Mouse (Mus musculus) embryonic facial prominence, embryonic 13.5 days (tissue): ENCODE results near the gene Tha1. TPM values are rescaled to one million over a fixed set of nuclear protein-coding genes. Genes with fewer than 3 reads are reported as not detected.

Experiments used
- ATAC-seq: fragments of 200-750 bp; cut with Nextera tagmentation; 2 replicates; pipeline ENCODE4 v1.8.0; 2017; ENCODE audit warnings: low read depth; ENCODE audit not compliant: insufficient number of reproducible peaks, insufficient read depth, low FRiP score, low TSS enrichment
- H3K27ac ChIP-seq: fragments of 300-500 bp; sonication (generic); 2 replicates; pipeline ENCODE4 v1.5.1; 2015; ENCODE audit warnings: moderate library complexity, mild to moderate bottlenecking, inconsistent platforms
- H3K27me3 ChIP-seq: fragments of 300-500 bp; sonication (generic); 2 replicates; pipeline ENCODE4 v1.6.1; 2015; ENCODE audit warnings: mild to moderate bottlenecking, inconsistent platforms
- H3K36me3 ChIP-seq: fragments of 300-500 bp; sonication (generic); 2 replicates; pipeline ENCODE4 v1.6.1; 2015; ENCODE audit warnings: mild to moderate bottlenecking, inconsistent platforms
- H3K4me1 ChIP-seq: fragments of 300-500 bp; sonication (generic); 2 replicates; pipeline ENCODE4 v1.6.1; 2015; ENCODE audit warnings: inconsistent platforms
- H3K4me2 ChIP-seq: fragments of 300-500 bp; sonication (generic); 2 replicates; pipeline ENCODE4 v1.6.1; 2015; ENCODE audit warnings: moderate library complexity, mild to moderate bottlenecking, inconsistent platforms
- H3K4me3 ChIP-seq: fragments of 300-500 bp; sonication (generic); 2 replicates; pipeline ENCODE4 v1.5.1; 2015; ENCODE audit warnings: mild to moderate bottlenecking, inconsistent platforms
- H3K9ac ChIP-seq: fragments of 300-500 bp; sonication (generic); 2 replicates; pipeline ENCODE4 v1.6.1; 2015; ENCODE audit warnings: mild to moderate bottlenecking, inconsistent platforms
- H3K9me3 ChIP-seq: fragments of 300-500 bp; sonication (generic); 2 replicates; pipeline ENCODE4 v1.6.1; 2016; ENCODE audit warnings: inconsistent platforms
- WGBS: fragments of 180-500 bp; shearing (Covaris S2); methylation state at CpG from one replicate; pipeline ENCODE4 v1.1.7; 2015; ENCODE audit warnings: mixed read lengths; 5-methylcytosine and 5-hydroxymethylcytosine counted together
- polyA plus RNA-seq: library from polyadenylated mRNA; unstranded; fragments of >200 nt; fragmentation: Nextera tagmentation; extraction: Ambion mirVana; gene quantifications from 2 replicates; pipeline ENCODE4 v1.2.1, GENCODE M21; 2015

The Tha1 gene
- 2.7 and 2.9 TPM in 2 replicates for polyA plus RNA-seq

DNA sequence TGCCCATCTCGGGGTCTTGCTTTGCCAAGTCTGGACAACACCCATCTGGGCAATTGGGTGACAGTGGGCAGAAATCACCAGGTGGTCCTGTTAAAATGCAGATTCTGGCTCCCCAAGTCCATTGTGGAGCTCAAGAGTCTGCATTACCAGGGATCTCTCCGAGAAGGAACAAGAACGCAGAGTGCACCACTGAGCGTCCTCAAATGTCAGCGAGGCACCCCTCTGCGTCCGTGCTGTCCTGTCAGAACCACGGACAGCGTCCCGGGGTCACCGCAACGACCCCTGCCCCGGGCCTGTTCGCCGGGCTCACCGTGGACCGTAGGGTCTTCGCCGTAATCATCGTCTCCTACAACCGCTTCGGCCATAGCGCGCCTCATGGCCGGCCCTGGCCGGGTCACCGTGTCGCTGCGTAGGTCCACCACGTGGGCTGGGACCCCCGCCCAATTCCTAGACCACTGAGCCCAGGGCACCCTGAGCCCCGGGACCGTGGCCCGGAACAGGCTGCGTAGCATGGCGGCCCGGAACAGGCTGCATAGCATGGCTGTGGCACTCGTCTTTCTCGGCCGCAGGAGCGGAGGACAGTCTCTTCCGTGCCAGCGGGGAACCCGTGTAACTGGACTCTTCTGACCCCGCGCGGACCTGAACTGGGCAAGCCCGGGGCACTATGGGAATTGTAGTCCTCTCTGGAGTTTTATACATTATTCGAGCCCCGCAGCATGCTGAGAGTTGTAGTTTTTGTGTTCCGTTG is at the start of gene Tha1:
Gene Tha1, minus strand, starts transcription at position 621 of the 748 bp plus-strand sequence.
- Histone ChIP-seq H3K27ac (peak within 1 kb of the TSS; percentile 1; the same call in 1 of the 2 replicates), H3K36me3 (no peaks in the 10 kb centered on the region)

DNA sequence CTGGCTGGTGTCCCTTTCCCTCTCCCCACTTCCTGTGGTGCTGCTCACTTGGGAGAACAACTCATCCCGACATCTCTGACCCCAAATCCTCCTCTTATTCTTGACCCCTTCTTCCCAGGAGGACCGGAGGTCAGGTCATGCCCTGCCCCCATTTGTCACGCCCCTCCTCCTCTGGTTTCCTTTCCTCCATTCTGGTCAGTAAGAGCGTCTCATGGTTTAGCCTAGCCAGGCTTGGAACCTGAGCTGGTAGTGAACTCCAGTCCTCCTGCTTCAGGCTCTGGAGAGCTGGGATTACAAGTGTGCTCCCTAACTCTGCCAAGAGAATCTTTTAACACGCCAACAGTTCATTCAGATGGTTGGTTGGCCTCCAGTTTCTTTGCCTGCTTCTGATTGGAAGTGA is 45.9 kb upstream of the Tha1 start:
- H3K9me3 ChIP-seq: peaks cover 4% of the 10 kb centered on the region
- no peak overlapping the region for H3K27ac ChIP-seq
- no peaks in the 10 kb centered on the region for H3K27me3 ChIP-seq
- no peak overlapping the region for H3K9ac ChIP-seq
- no peaks in the 10 kb centered on the region for H3K36me3 ChIP-seq
- H3K4me1 ChIP-seq: peaks cover 8% of the 10 kb centered on the region; the same call in 1 of the 2 replicates
- H3K4me2 ChIP-seq: no peak overlapping the region
- no peak overlapping the region for H3K4me3 ChIP-seq
- 9% methylated on average over 5 of the region's 5 CpGs for WGBS
- ATAC-seq: no peak

More for the DNA sequence above, at the start of gene Tha1:
- Histone ChIP-seq H3K4me1 (peaks cover 20% of the 10 kb centered on the region), H3K4me2 (peak within 1 kb of the TSS; percentile 92), H3K4me3 (peak within 1 kb of the TSS; percentile 61), H3K27me3 (no peaks in the 10 kb centered on the region; the same call in 1 of the 2 replicates), H3K9me3 (no peaks in the 10 kb centered on the region), H3K9ac (peak within 1 kb of the TSS; percentile 75)
- 1% methylated on average over 51 of the region's 51 CpGs for WGBS
- peak; percentile 41; the same call in 1 of the 2 replicates for ATAC-seq

DNA sequence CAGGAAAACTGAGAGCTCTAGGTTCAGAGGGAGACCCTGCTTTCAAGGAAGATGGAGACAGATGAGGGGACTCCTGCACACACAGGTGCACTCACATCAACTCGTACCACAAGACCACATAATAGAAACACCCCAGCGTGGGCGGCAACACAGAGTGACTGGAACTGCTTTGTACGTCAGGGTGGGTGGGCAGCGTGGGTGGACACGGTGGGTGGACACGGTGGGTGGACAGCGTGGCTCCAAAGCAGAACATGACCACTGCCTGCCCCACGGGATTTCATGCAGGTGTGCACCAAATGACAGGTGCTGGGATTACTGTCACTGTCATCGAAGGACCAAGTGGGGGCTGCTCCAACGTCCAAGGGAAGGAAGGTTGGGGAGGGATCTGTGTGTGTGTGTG is 45.3 kb upstream of the Tha1 start:
- WGBS: 74% methylated on average over 11 of the region's 11 CpGs
- H3K4me3 ChIP-seq: no peak overlapping the region

DNA sequence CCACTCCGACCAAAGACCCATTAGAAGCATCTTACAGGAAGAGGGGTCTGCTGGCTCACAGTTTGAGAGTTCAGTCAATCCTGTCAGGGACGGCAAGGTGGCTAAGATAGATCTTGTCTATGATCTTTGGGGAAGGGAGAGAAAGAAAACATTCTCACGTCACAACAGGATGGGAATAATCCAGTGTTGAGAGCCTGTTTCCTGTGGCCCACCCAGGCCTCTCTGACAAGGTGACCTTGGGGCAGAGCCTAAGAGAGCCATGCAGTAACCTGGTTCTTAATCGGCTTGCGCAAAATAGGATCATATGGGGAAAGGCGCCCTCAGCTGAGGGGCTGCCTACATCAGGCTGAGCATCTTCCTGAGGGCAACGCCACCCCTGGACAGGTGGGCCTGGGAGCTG is 42.6 kb upstream of the Tha1 start:
- peaks cover 16% of the 10 kb centered on the region for H3K4me1 ChIP-seq
- H3K36me3 ChIP-seq: no peaks in the 10 kb centered on the region
- H3K4me3 ChIP-seq: no peak overlapping the region
- no peaks in the 10 kb centered on the region for H3K27me3 ChIP-seq
- H3K9me3 ChIP-seq: peaks cover 4% of the 10 kb centered on the region
- no peak overlapping the region for H3K9ac ChIP-seq
- ATAC-seq: no peak
- no peak overlapping the region for H3K27ac ChIP-seq
- 93% methylated on average over 7 of the region's 7 CpGs for WGBS
- no peak overlapping the region for H3K4me2 ChIP-seq

More for the DNA sequence above, 45.3 kb upstream of the Tha1 start:
- Histone ChIP-seq H3K27me3 (no peaks in the 10 kb centered on the region), H3K27ac (no peak overlapping the region), H3K36me3 (no peaks in the 10 kb centered on the region), H3K4me1 (peaks cover 8% of the 10 kb centered on the region; the same call in 1 of the 2 replicates), H3K9ac (no peak overlapping the region), H3K9me3 (peaks cover 4% of the 10 kb centered on the region), H3K4me2 (no peak overlapping the region)
- no peak for ATAC-seq

DNA sequence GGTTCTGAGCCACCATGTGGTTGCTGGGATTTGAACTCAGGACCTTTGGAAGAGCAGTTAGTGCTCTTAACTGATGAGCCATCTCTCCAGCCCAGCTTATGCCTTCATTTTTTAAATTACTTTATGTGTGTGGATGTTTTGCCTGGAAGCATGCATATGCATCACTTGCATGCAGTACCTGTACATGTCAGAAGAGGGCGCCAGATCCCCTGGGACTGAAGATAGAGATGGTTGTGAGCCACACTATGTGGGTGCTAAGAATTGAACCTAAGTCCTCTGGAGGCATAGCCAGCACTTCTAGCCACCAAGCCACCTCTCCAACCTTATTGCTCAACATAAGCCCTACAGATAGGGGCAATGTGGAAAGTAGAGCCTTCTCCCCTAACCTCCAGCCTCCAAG is 42.1 kb upstream of the Tha1 start:
- no peaks in the 10 kb centered on the region for H3K36me3 ChIP-seq
- H3K27me3 ChIP-seq: no peaks in the 10 kb centered on the region
- no peak overlapping the region for H3K27ac ChIP-seq
- no peak for ATAC-seq
- H3K9ac ChIP-seq: no peak overlapping the region
- peaks cover 4% of the 10 kb centered on the region for H3K9me3 ChIP-seq
- peaks cover 16% of the 10 kb centered on the region for H3K4me1 ChIP-seq
- H3K4me2 ChIP-seq: no peak overlapping the region
- 53% methylated on average over 1 of the region's 1 CpGs for WGBS
- H3K4me3 ChIP-seq: no peak overlapping the region

DNA sequence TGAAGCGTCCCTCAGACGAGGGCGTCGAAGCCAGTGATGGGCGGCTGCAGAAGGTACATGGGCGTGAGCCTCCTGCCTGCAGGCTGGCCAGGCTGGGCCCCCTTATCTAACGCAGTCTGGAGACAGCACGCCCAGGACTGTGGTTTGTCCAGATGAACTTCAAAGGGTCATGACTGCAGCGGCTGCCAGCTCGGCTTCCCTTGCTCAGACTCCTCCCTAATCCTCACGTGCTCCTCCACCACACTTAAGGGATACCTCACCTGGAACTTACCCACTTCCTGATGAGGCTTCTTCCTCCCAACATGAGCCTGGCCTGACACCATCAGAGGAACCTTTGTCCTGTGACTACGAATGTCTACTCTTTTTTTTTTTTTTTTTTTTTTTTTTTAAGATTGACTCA is 41.2 kb upstream of the Tha1 start:
- Histone ChIP-seq H3K4me3 (no peak overlapping the region), H3K36me3 (no peaks in the 10 kb centered on the region), H3K27ac (no peak overlapping the region), H3K4me2 (no peak overlapping the region), H3K9me3 (peaks cover 4% of the 10 kb centered on the region), H3K27me3 (no peaks in the 10 kb centered on the region), H3K9ac (no peak overlapping the region), H3K4me1 (peaks cover 15% of the 10 kb centered on the region)
- no peak for ATAC-seq
- 60% methylated on average over 12 of the region's 12 CpGs for WGBS

DNA sequence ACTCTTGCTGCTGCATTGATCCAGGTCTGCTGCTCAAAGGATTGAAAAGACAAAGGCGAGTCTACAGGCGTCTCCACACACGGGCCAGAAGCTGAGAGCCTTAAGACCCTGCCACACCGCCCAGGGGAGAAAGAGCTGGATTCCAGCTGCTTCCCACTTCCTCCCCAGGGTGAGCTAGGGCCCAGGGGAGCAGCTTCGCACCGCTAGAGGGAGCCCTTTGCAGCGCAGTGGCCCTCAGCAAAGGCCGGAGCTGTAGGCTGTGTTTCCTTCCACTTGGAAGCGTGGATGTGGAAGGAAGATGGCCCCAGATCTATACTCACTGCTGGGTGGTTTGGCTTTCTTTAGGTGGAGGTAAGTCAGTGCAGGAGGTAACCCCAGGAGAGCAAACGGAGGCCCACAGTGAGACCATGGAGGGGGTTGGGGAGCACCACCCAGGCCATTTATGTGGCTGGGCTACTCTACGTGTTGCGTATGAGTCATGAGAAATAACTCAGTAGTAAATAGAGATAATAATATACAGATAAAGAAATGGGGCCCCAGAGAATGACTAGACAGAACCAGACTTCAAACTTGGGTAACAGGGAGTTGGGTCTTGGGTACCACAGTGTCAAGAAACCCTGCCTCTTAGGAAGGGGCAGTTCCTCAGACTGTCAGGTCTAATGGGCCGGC is 39.5 kb upstream of the Tha1 start:
- 33% methylated on average over 13 of the region's 13 CpGs for WGBS
- H3K36me3 ChIP-seq: no peaks in the 10 kb centered on the region
- H3K27ac ChIP-seq: no peak overlapping the region
- H3K4me2 ChIP-seq: peak overlapping the region; percentile 40; the same call in 1 of the 2 replicates
- H3K4me3 ChIP-seq: no peak overlapping the region
- H3K9ac ChIP-seq: peak overlapping the region; percentile 27; the same call in 1 of the 2 replicates
- peak; percentile 33; the same call in 1 of the 2 replicates for ATAC-seq
- H3K4me1 ChIP-seq: peaks cover 8% of the 10 kb centered on the region
- no peaks in the 10 kb centered on the region for H3K27me3 ChIP-seq
- peaks cover 4% of the 10 kb centered on the region for H3K9me3 ChIP-seq

DNA sequence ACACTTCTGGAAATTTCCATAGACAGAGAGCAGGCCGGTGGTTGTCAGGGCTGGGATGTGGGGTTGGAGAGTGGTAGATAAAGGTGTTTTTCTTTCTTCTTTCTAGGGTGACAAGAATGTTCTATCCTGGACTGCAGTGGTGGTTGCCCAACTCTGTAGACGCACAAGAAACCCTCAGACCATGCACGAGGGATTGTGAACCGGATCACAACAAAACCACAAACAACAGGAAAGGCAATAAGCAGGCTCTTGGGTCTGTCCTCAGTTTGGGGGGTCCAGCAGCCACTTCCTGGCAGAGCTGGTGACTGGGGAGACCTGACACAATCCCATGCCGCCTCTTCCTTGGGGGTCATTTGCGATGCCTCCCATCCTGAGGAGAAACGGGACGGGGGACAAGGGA is 36.1 kb upstream of the Tha1 start:
- H3K27ac ChIP-seq: no peak overlapping the region
- H3K4me1 ChIP-seq: peaks cover 8% of the 10 kb centered on the region
- H3K4me3 ChIP-seq: no peak overlapping the region
- ATAC-seq: no peak
- H3K9me3 ChIP-seq: no peaks in the 10 kb centered on the region
- no peak overlapping the region for H3K9ac ChIP-seq
- 85% methylated on average over 8 of the region's 8 CpGs for WGBS
- H3K36me3 ChIP-seq: no peaks in the 10 kb centered on the region
- H3K4me2 ChIP-seq: no peak overlapping the region
- no peaks in the 10 kb centered on the region for H3K27me3 ChIP-seq

DNA sequence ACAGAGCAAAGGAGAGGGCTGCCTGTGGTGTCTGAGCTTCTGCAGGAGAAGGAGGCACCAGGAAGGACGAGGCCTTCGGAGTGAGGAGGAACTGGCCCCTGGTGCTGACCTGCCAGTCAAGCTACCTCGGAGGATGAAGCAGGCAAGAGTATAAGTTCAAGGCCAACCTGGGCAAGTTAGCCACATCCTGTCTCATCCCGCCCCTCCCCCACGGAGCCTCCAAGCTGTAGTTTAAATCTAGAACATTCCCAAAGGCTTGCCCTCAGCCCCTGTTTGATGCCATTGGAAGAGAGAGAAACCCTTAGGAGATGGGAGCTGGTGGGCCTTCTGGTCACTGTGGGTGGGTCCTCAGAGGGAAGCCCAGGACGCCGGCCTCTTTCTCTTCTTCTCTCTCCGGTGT is 31.2 kb upstream of the Tha1 start:
- Histone ChIP-seq H3K9me3 (no peaks in the 10 kb centered on the region), H3K4me1 (no peaks in the 10 kb centered on the region), H3K27me3 (no peaks in the 10 kb centered on the region), H3K9ac (no peak overlapping the region), H3K36me3 (no peaks in the 10 kb centered on the region), H3K27ac (no peak overlapping the region), H3K4me2 (no peak overlapping the region), H3K4me3 (no peak overlapping the region)
- ATAC-seq: no peak
- WGBS: 85% methylated on average over 8 of the region's 8 CpGs

DNA sequence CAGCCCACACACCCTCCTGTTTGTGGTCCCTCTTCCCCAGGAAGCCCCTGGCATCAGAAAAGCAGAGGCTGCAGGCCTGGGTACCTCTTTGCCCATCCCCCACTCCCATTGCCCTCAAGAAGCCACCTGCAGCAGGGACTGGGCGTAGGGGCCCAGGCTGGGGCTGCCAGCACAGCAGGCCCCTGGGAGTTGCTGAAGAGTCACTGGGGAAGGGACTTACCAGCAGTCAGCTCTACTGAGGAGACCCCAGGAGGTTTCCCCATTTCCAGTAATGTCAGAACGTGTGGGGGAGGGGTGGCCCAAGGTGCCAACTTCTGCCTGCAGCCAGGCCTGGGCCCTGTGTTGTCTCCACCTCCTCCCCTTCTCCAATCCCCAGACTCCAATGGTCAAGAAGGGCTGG is 29.0 kb upstream of the Tha1 start:
- no peaks in the 10 kb centered on the region for H3K36me3 ChIP-seq
- H3K9me3 ChIP-seq: no peaks in the 10 kb centered on the region
- no peak overlapping the region for H3K9ac ChIP-seq
- no peak overlapping the region for H3K4me3 ChIP-seq
- 0 out of 2 replicates have a peak, but pooled peaks have one; percentile 37 for ATAC-seq
- no peak overlapping the region for H3K27ac ChIP-seq
- WGBS: 65% methylated on average over 2 of the region's 2 CpGs
- H3K27me3 ChIP-seq: no peaks in the 10 kb centered on the region
- H3K4me2 ChIP-seq: no peak overlapping the region
- H3K4me1 ChIP-seq: no peaks in the 10 kb centered on the region

DNA sequence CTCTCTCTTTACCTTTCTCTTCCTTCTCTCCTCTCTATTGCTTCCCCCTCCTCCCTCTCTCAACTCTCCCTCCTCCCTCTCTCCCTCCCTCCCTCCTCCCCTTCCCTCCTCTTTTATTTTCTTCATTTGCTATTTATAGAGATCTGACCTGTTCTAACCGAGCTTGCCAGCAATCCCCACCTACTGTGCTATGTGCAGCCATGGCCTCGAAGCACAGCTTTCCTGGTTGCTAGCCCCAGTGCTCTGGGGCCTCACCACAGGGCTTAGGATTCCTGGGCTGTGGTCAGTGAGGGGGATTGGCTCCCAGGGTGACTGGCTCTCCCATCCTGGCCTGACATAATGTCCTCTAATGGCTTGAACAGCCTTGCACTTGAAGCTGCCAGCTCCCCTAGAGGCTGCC is 23.3 kb upstream of the Tha1 start:
- Histone ChIP-seq H3K4me3 (no peak overlapping the region), H3K27me3 (peaks cover 9% of the 10 kb centered on the region; the same call in 1 of the 2 replicates), H3K4me1 (peaks cover 4% of the 10 kb centered on the region; the same call in 1 of the 2 replicates), H3K9ac (no peak overlapping the region), H3K4me2 (no peak overlapping the region), H3K9me3 (no peaks in the 10 kb centered on the region), H3K27ac (no peak overlapping the region), H3K36me3 (no peaks in the 10 kb centered on the region)
- no peak for ATAC-seq
- 47% methylated on average over 2 of the region's 2 CpGs for WGBS

DNA sequence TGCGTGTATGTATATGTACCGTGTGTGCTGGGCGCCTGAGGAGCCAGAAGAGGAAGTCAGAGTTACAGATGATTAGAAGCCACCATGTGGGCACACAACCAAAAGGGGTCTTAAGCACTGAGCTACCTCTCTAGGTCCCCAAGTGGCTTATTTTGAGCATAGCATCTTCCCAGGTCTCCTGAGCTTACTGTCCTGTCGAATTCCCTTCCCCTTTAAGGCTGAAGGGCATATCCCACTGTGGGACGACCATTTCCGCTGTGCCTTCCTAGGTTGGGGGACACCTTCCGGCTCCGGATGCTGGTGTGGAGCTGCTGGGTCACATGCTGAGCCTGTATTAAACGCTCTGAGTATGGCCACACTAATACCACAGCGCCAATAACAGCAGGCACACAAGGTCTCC is 21.4 kb upstream of the Tha1 start:
- Histone ChIP-seq H3K4me1 (peaks cover 19% of the 10 kb centered on the region), H3K27me3 (peaks cover 27% of the 10 kb centered on the region), H3K4me3 (no peak overlapping the region), H3K9me3 (no peaks in the 10 kb centered on the region), H3K4me2 (no peak overlapping the region), H3K27ac (no peak overlapping the region), H3K36me3 (no peaks in the 10 kb centered on the region), H3K9ac (no peak overlapping the region)
- no peak for ATAC-seq
- 60% methylated on average over 10 of the region's 10 CpGs for WGBS
